Comparison of ENCODE assay signal across 8 mouse cellular contexts in the genomic region with DNA sequence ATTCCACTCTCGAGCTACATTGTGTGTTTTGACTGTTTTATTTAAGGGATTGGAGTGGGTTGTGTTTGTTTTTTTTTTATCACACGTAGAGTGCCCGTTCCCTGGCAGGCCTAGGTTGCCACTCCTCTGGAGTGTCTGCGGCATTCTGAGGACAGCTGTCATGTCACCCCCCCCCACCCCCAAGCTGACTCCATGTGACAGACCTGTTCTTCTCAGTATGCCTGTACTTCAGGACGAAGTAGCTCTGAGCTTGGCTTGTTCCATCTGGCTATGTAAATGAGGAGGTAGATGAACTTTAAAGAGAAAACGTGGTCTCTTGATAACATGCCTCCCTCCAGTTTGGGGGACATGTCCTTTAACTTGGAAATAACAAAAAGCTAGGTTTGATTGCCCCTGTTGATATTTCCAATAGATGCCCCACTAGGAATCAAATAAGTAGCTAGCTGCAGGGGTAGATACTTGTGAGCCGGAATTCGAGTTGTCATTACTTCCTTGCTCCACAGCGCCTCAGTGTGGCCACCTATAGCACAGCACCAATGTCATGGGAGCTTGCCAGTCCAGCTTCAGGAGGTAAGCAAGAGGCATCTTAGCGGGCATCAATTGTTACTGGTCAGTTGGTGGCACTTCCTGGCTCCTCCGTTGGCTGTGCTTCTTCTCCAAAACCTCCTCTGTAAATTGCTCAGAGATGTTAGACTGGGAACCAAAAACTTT. TPM values are rescaled to one million over a fixed set of nuclear protein-coding genes. Genes with fewer than 3 reads are reported as not detected.
DNase-seq lines count a peak whose midpoint lies in the region; ATAC-seq and TF ChIP-seq lines count a peak whose summit lies in the region.

No protein-coding gene starts in this region.

- H3K9ac ChIP-seq in hindbrain, embryonic 12.5 days = no peak overlapping the region

- DNase-seq in hindbrain, embryonic 10.5 days (ENCODE audit: low spot score) = peak; percentile 76
- DNase-seq in MEL-GATA-1-ER (ENCODE audit: extremely low read depth, low read depth) = peak; percentile 35
- peak; percentile 87 to 94 for DNase-seq in cerebellum, adult 2 months
- DNase-seq in gastrocnemius, postnatal 14 days = peak; percentile 62
- peak; percentile 62 for DNase-seq in layer of hippocampus, adult 9-11 months
- peak; percentile 72 to 81 for DNase-seq in lung, postnatal 4 days
- peak; percentile 89 for DNase-seq in thymus, adult 2 months

- H3K4me2 ChIP-seq in hindbrain, embryonic 12.5 days (replicated peaks) = no peak overlapping the region

- H3K36me3 ChIP-seq in hindbrain, embryonic 10.5 days = no peaks in the 10 kb centered on the region
- H3K36me3 ChIP-seq in hindbrain, embryonic 12.5 days = no peaks in the 10 kb centered on the region
- H3K36me3 ChIP-seq in thymus, adult 2 months (ENCODE audit: control insufficient read depth, insufficient read depth, low read length) = 0 out of 2 replicates have a peak, but pooled peaks cover 6% of the 10 kb centered on the region

- H3K9me3 ChIP-seq in hindbrain, embryonic 10.5 days = 0 out of 2 replicates have a peak, but pooled peaks cover 4% of the 10 kb centered on the region
- H3K9me3 ChIP-seq in hindbrain, embryonic 12.5 days (replicated peaks) = no peaks in the 10 kb centered on the region

- peaks cover 11% of the 10 kb centered on the region for H3K4me1 ChIP-seq in hindbrain, embryonic 10.5 days (replicated peaks)
- H3K4me1 ChIP-seq in hindbrain, embryonic 12.5 days = peaks cover 5% of the 10 kb centered on the region
- peaks cover 18% of the 10 kb centered on the region for H3K4me1 ChIP-seq in cerebellum, adult 2 months (ENCODE audit: control insufficient read depth, insufficient read depth, low read length)
- H3K4me1 ChIP-seq in thymus, adult 2 months (replicated peaks; ENCODE audit: control insufficient read depth, insufficient read depth, low read length) = peaks cover 15% of the 10 kb centered on the region

- TF ChIP-seq POLR2A in cerebellum, adult 2 months (IDR thresholded peaks at IDR 0.05; ENCODE audit: borderline replicate concordance, insufficient read depth, low read length) = no peak
- TF ChIP-seq POLR2A in thymus, adult 2 months (IDR thresholded peaks at IDR 0.05; ENCODE audit: control insufficient read depth, extremely low read depth, insufficient read depth, low read length, poor library complexity) = no peak

- TF ChIP-seq CTCF in cerebellum, adult 2 months (IDR thresholded peaks at IDR 0.05; ENCODE audit: borderline replicate concordance, insufficient read depth, low read depth, low read length) = peak; percentile 93
- peak; percentile 75; the same call in 1 of the 2 replicates for TF ChIP-seq CTCF in thymus, adult 2 months (IDR thresholded peaks at IDR 0.05; ENCODE audit: borderline replicate concordance, control insufficient read depth, extremely low read depth, insufficient read depth, low read length, poor library complexity)

- ATAC-seq in hindbrain, embryonic 12.5 days (ENCODE audit: low FRiP score) = no peak

- intact Hi-C loops in gastrocnemius, postnatal 14 days (cut with DNase I; ENCODE audit: low total_unique reads) = loop anchor here (5.0 kb wide), 1 partner anchor 42 kb away; no protein-coding TSS in a partner anchor

- 0 out of 2 replicates have a peak, but pooled peaks cover 4% of the 10 kb centered on the region for H3K27me3 ChIP-seq in hindbrain, embryonic 10.5 days (ENCODE audit: insufficient read depth, poor library complexity, severe bottlenecking)
- H3K27me3 ChIP-seq in hindbrain, embryonic 12.5 days = no peaks in the 10 kb centered on the region
- H3K27me3 ChIP-seq in cerebellum, adult 2 months (ENCODE audit: control insufficient read depth, insufficient read depth, low read length) = no peaks in the 10 kb centered on the region
- H3K27me3 ChIP-seq in thymus, adult 2 months (ENCODE audit: control insufficient read depth, insufficient read depth, low read length) = no peaks in the 10 kb centered on the region

- H3K4me3 ChIP-seq in hindbrain, embryonic 10.5 days = no peak overlapping the region
- H3K4me3 ChIP-seq in hindbrain, embryonic 12.5 days = no peak overlapping the region
- H3K4me3 ChIP-seq in cerebellum, adult 2 months (replicated peaks; ENCODE audit: insufficient read depth, low read depth, low read length) = no peak overlapping the region
- H3K4me3 ChIP-seq in thymus, adult 2 months (ENCODE audit: control insufficient read depth, insufficient read depth, low read length) = no peak overlapping the region

- 39% methylated on average over 11 of the region's 11 CpGs for WGBS in hindbrain, embryonic 10.5 days
- 40% methylated on average over 11 of the region's 11 CpGs for WGBS in hindbrain, embryonic 12.5 days
- WGBS in cerebellum, adult 2 months = 22% methylated on average over 11 of the region's 11 CpGs
- WGBS in thymus, adult 2 months = 52% methylated on average over 11 of the region's 11 CpGs

- H3K27ac ChIP-seq in hindbrain, embryonic 10.5 days = no peak overlapping the region
- H3K27ac ChIP-seq in hindbrain, embryonic 12.5 days = no peak overlapping the region
- H3K27ac ChIP-seq in cerebellum, adult 2 months (ENCODE audit: insufficient read depth, low read length) = no peak overlapping the region
- H3K27ac ChIP-seq in thymus, adult 2 months (ENCODE audit: control insufficient read depth, insufficient read depth, low read length) = no peak overlapping the region

RNA-seq across cellular contexts. Expression of gene Syt13, which starts 39.7 kb away (rescaled TPM):
- polyA plus RNA-seq in hindbrain, embryonic 10.5 days (2016; fragmentation: Nextera tagmentation; extraction: Ambion mirVana) = 20.1 and 20.4 TPM in 2 replicates
- polyA plus RNA-seq in hindbrain, embryonic 12.5 days (2016; fragmentation: Nextera tagmentation; extraction: Ambion mirVana) = 32.7 and 34.2 TPM in 2 replicates
- polyA plus RNA-seq in cerebellum, adult 2 months (2012; rRNA removed) = 110 and 115 TPM in 2 replicates
- under 1 TPM; 0.18 to 0.27 TPM for total RNA-seq in gastrocnemius, postnatal 14 days (2021)
- polyA plus RNA-seq in thymus, adult 2 months (2012; rRNA removed) = 51.8 and 59.6 TPM in 2 replicates

Comparison
In these comparisons a context has a peak if more than half of its experiments do, and no peak if none do; other contexts are left out.
1. DNase-seq: peak in every context shown above with its lines; median percentile 90 in cerebellum, adult 2 months; 89 in thymus, adult 2 months; 76 in lung, postnatal 4 days; 76 in hindbrain, embryonic 10.5 days; 62 in gastrocnemius, postnatal 14 days; 62 in layer of hippocampus, adult 9-11 months; 35 in MEL-GATA-1-ER.